Mouse (Mus musculus) heart, embryonic 12.5 days (tissue): Measurements from ENCODE around the gene 4930469K13Rik. TPM values are rescaled to one million over a fixed set of nuclear protein-coding genes. Genes with fewer than 3 reads are reported as not detected.

Source experiments
- ATAC-seq: fragments of 200-750 bp; cut with Nextera tagmentation; 2 replicates; pipeline ENCODE4 v1.8.0; 2017; ENCODE audit warnings: moderate TSS enrichment, moderate library complexity; ENCODE audit not compliant: insufficient number of reproducible peaks, low FRiP score
- H3K27ac ChIP-seq: fragments of 300-500 bp; sonication (generic); 2 replicates; pipeline ENCODE4 v1.5.1; 2016; ENCODE audit warnings: mild to moderate bottlenecking, moderate library complexity; ENCODE audit not compliant: poor library complexity, severe bottlenecking
- H3K27me3 ChIP-seq: fragments of 300-500 bp; sonication (generic); replicated peaks from 2 replicates; pipeline ENCODE4 v1.6.1; 2016; ENCODE audit warnings: mild to moderate bottlenecking, moderate library complexity
- H3K36me3 ChIP-seq: fragments of 300-500 bp; sonication (generic); 2 replicates; pipeline ENCODE4 v1.6.1; 2016; ENCODE audit warnings: mild to moderate bottlenecking, moderate library complexity
- H3K4me1 ChIP-seq: fragments of 300-500 bp; sonication (generic); replicated peaks from 2 replicates; pipeline ENCODE4 v1.6.1; 2016; ENCODE audit warnings: mild to moderate bottlenecking
- H3K4me2 ChIP-seq: fragments of 300-500 bp; sonication (generic); 2 replicates; pipeline ENCODE4 v1.6.1; 2016; ENCODE audit warnings: mild to moderate bottlenecking, moderate library complexity
- H3K4me3 ChIP-seq: fragments of 300-500 bp; sonication (generic); 2 replicates; pipeline ENCODE4 v1.5.1; 2016; ENCODE audit warnings: mild to moderate bottlenecking
- H3K9ac ChIP-seq: fragments of 300-500 bp; sonication (generic); 2 replicates; pipeline ENCODE4 v1.6.1; 2016; ENCODE audit warnings: mild to moderate bottlenecking, moderate library complexity
- H3K9me3 ChIP-seq: fragments of 300-500 bp; sonication (generic); replicated peaks from 2 replicates; pipeline ENCODE4 v1.6.1; 2016; ENCODE audit warnings: mild to moderate bottlenecking, moderate library complexity
- WGBS: fragments of 180-500 bp; shearing (Covaris S2); methylation state at CpG from one replicate; pipeline ENCODE4 v1.1.7; 2016; 5-methylcytosine and 5-hydroxymethylcytosine counted together
- polyA plus RNA-seq: library from polyadenylated mRNA; unstranded; fragments of >200 nt; fragmentation: Nextera tagmentation; extraction: Ambion mirVana; gene quantifications from 2 replicates; pipeline ENCODE4 v1.2.1, GENCODE M21; 2016

Gene 4930469K13Rik
- polyA plus RNA-seq, 1 experiment from 2014 or later = not detected

DNA sequence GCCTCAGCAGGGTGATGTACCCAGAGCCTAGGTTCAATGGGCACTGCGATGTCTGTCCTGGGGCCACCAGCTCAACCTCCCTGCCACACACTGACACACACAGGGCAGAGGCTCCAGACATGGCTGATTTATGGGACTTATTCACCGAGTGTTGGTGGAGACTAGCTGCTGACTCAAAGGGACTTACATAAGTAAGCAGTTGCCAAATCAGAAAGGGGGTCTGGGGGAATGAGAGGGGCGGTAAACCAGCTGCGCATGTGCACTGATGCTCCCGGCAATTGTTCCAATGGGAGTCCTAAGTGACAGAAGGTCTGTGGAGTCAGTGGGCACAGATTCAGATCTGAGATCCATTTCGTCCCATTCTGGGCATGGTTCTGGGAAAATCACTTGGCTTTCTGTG lies 140.8 kb downstream of the 4930469K13Rik start:
- no peaks in the 10 kb centered on the region for H3K36me3 ChIP-seq
- H3K27ac ChIP-seq = no peak overlapping the region
- ATAC-seq = no peak
- H3K4me3 ChIP-seq = no peak overlapping the region
- no peaks in the 10 kb centered on the region for H3K9me3 ChIP-seq
- H3K4me1 ChIP-seq = peaks cover 7% of the 10 kb centered on the region
- no peak overlapping the region for H3K9ac ChIP-seq
- no peak overlapping the region for H3K4me2 ChIP-seq
- WGBS = 86% methylated on average over 6 of the region's 6 CpGs
- 0 out of 2 replicates have a peak, but pooled peaks cover 8% of the 10 kb centered on the region for H3K27me3 ChIP-seq

DNA sequence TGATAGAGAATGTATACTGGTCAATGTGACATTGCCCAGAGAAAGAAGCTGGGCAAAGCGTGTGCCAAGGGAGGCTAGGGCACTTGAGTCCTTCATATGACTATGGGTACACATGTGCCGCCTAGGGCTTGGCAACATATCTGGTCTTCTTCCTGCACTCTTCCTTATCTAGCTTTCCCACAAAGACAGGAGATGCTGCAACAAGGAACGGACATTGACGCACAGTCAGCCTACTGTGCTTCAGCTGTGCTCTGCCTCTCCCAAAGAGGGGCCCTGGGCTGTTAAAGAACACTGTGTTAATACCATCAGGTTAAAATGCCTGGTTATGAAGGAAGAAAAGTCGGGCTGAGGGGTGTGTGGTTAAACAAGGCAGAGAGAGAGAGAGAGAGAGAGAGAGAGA lies 141.7 kb downstream of the 4930469K13Rik start:
- no peaks in the 10 kb centered on the region for H3K36me3 ChIP-seq
- H3K9ac ChIP-seq = no peak overlapping the region
- no peak overlapping the region for H3K4me2 ChIP-seq
- no peak for ATAC-seq
- 0 out of 2 replicates have a peak, but pooled peaks cover 8% of the 10 kb centered on the region for H3K27me3 ChIP-seq
- H3K4me3 ChIP-seq = no peak overlapping the region
- no peaks in the 10 kb centered on the region for H3K4me1 ChIP-seq
- no peak overlapping the region for H3K27ac ChIP-seq
- H3K9me3 ChIP-seq = no peaks in the 10 kb centered on the region
- 60% methylated on average over 5 of the region's 5 CpGs for WGBS

GRCm38 (mm10) chr11:33955982-33956381 lies 142.4 kb downstream of the 4930469K13Rik start:
- Histone ChIP-seq H3K27ac (no peak overlapping the region), H3K36me3 (no peaks in the 10 kb centered on the region), H3K4me2 (no peak overlapping the region), H3K9ac (no peak overlapping the region), H3K4me1 (no peaks in the 10 kb centered on the region), H3K9me3 (no peaks in the 10 kb centered on the region), H3K4me3 (no peak overlapping the region), H3K27me3 (0 out of 2 replicates have a peak, but pooled peaks cover 8% of the 10 kb centered on the region)
- 72% methylated on average over 4 of the region's 4 CpGs for WGBS
- no peak for ATAC-seq

DNA sequence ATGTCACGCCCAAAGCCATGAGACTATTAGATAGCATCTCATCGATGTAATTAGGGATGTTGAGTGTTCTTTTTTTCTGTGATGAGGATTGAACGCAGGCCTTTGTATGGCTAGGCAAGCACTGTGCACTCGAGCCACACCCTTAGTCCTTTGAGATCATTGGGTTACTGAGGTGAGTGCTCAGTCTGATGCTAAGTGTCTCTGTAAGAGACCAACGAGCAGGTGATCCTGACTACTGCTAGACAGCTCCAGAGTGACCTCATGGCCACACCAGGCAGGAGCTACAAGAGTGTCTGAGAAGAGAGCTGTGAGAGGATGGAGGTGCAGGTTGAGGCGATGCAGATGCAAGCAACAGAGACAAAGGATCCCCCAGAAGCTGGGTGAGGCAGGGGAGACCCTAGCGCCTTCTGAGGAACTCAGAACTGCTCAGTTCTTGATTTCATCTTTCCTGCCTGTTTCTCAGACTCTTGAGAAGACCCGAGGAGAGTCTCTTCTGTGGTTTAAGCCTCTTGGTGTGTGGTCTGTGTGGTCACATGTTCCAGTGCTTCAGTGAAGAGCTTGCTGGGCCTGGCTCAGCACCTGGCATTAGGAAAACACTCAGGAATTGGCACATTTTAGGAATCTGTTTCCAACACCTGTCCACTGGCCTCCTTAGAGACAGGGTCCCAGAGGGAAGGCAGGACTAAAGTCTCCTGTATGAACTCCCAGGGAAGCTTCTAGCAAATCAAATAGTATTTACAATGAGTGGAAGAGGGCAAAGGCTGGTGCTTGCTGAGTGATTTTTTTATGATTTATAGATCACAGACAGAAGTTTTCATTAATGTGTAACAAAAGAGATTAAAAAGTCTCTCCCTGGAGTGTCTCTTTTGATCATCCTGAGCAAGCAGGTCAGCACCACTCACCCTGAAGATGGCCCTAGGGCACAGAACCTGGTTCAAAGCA lies 146.4 kb downstream of the 4930469K13Rik start:
- ATAC-seq = no peak
- 73% methylated on average over 8 of the region's 8 CpGs for WGBS
- H3K27ac ChIP-seq = no peak overlapping the region

GRCm38 (mm10) chr11:33951155-33951554 lies 147.2 kb downstream of the 4930469K13Rik start:
- 50% methylated on average over 5 of the region's 5 CpGs for whole genome bisulfite sequencing
- 0 out of 2 replicates have a peak, but pooled peaks cover 3% of the 10 kb centered on the region for H3K27me3 ChIP-seq

More for the DNA sequence above, 146.4 kb downstream of the 4930469K13Rik start:
- H3K4me1 ChIP-seq = no peaks in the 10 kb centered on the region
- H3K36me3 ChIP-seq = no peaks in the 10 kb centered on the region
- H3K4me3 ChIP-seq = no peak overlapping the region
- H3K9ac ChIP-seq = no peak overlapping the region
- peaks cover 4% of the 10 kb centered on the region for H3K9me3 ChIP-seq
- no peak overlapping the region for H3K4me2 ChIP-seq
- 0 out of 2 replicates have a peak, but pooled peaks cover 8% of the 10 kb centered on the region for H3K27me3 ChIP-seq

DNA sequence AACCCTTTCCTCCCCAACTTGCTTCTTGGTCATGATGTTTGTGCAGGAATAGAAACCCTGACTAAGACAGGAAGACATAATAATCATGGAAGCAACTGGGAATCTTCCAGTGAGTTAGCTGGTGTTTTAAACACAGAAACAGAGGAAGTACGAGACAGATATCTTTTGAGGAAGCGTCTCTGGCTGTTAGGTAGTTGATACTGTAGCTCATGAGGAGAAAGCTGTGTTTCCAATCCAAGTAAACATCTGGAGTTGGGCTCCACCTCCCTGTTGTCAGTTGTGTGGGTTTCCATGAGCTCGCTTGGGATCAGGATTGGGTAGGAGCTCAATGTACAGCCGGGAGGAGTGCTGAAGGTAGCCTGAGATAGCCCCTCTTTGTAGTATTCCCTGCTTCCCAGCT lies 151.9 kb downstream of the 4930469K13Rik start:
- H3K4me2 ChIP-seq = no peak overlapping the region
- no peaks in the 10 kb centered on the region for H3K36me3 ChIP-seq
- ATAC-seq = no peak
- no peak overlapping the region for H3K4me3 ChIP-seq
- no peak overlapping the region for H3K9ac ChIP-seq
- peaks cover 7% of the 10 kb centered on the region for H3K9me3 ChIP-seq
- 57% methylated on average over 4 of the region's 4 CpGs for WGBS
- H3K4me1 ChIP-seq = no peaks in the 10 kb centered on the region
- H3K27me3 ChIP-seq = no peaks in the 10 kb centered on the region
- H3K27ac ChIP-seq = no peak overlapping the region

More at GRCm38 (mm10) chr11:33951155-33951554, 147.2 kb downstream of the 4930469K13Rik start:
- Histone ChIP-seq H3K9me3 (peaks cover 4% of the 10 kb centered on the region), H3K27ac (no peak overlapping the region), H3K4me1 (no peaks in the 10 kb centered on the region), H3K36me3 (no peaks in the 10 kb centered on the region), H3K4me2 (no peak overlapping the region), H3K4me3 (no peak overlapping the region), H3K9ac (no peak overlapping the region)
- no peak for ATAC-seq

- no peak overlapping the region for H3K9ac ChIP-seq
- WGBS = 83% methylated on average over 9 of the region's 9 CpGs
- no peak overlapping the region for H3K4me3 ChIP-seq
- H3K27ac ChIP-seq = no peak overlapping the region
- 0 out of 2 replicates have a peak, but pooled peaks cover 3% of the 10 kb centered on the region for H3K9me3 ChIP-seq
- H3K4me2 ChIP-seq = no peak overlapping the region
- H3K4me1 ChIP-seq = no peaks in the 10 kb centered on the region
- no peaks in the 10 kb centered on the region for H3K36me3 ChIP-seq
- H3K27me3 ChIP-seq = no peaks in the 10 kb centered on the region
- no peak for ATAC-seq
Measured at GRCm38 (mm10) chr11:33944786-33945328, 153.5 kb downstream of the 4930469K13Rik start.

GRCm38 (mm10) chr11:33944067-33944785 lies 154.1 kb downstream of the 4930469K13Rik start:
- no peak overlapping the region for H3K4me2 ChIP-seq
- H3K9ac ChIP-seq = no peak overlapping the region
- H3K27ac ChIP-seq = no peak overlapping the region
- ATAC-seq = no peak
- no peaks in the 10 kb centered on the region for H3K4me1 ChIP-seq
- no peaks in the 10 kb centered on the region for H3K27me3 ChIP-seq
- 0 out of 2 replicates have a peak, but pooled peaks cover 3% of the 10 kb centered on the region for H3K9me3 ChIP-seq
- 51% methylated on average over 4 of the region's 4 CpGs for WGBS
- H3K36me3 ChIP-seq = no peaks in the 10 kb centered on the region
- no peak overlapping the region for H3K4me3 ChIP-seq

GRCm38 (mm10) chr11:33943565-33943964 lies 154.8 kb downstream of the 4930469K13Rik start:
- 0 out of 2 replicates have a peak, but pooled peaks cover 3% of the 10 kb centered on the region for H3K9me3 ChIP-seq

GRCm38 (mm10) chr11:33939456-33940113 lies 158.8 kb downstream of the 4930469K13Rik start:
- no peak overlapping the region for H3K4me3 ChIP-seq
- no peak overlapping the region for H3K27ac ChIP-seq
- 56% methylated on average over 4 of the region's 4 CpGs for WGBS
- 0 out of 2 replicates have a peak, but pooled peaks cover 3% of the 10 kb centered on the region for H3K9me3 ChIP-seq
- ATAC-seq = no peak
- no peak overlapping the region for H3K9ac ChIP-seq
- H3K4me2 ChIP-seq = no peak overlapping the region
- H3K4me1 ChIP-seq = no peaks in the 10 kb centered on the region
- no peaks in the 10 kb centered on the region for H3K27me3 ChIP-seq
- no peaks in the 10 kb centered on the region for H3K36me3 ChIP-seq

More at GRCm38 (mm10) chr11:33943565-33943964, 154.8 kb downstream of the 4930469K13Rik start:
- ATAC-seq = no peak
- WGBS = 61% methylated on average over 1 of the region's 1 CpGs
- H3K4me3 ChIP-seq = no peak overlapping the region
- no peaks in the 10 kb centered on the region for H3K36me3 ChIP-seq
- H3K4me1 ChIP-seq = no peaks in the 10 kb centered on the region
- no peaks in the 10 kb centered on the region for H3K27me3 ChIP-seq
- H3K27ac ChIP-seq = no peak overlapping the region
- H3K4me2 ChIP-seq = no peak overlapping the region
- no peak overlapping the region for H3K9ac ChIP-seq
